Mouse (Mus musculus): ENCODE data around the gene Mpo.

- TF ChIP-seq CTCF (IDR thresholded peaks at IDR 0.05; ENCODE audit: insufficient read depth, low read depth, low read length) (no peak), POLR2A (IDR thresholded peaks at IDR 0.05; ENCODE audit: insufficient read depth, low read depth, low read length) (no peak)
Measured at GRCm38 (mm10) chr11:87807433-87807832, 14.1 kb downstream of the Mpo start.

Measured in olfactory bulb, adult 2 months (tissue).